Mouse (Mus musculus): ENCODE results near the gene Olfr985. TPM values are rescaled to one million over a fixed set of nuclear protein-coding genes. Genes with fewer than 3 reads are reported as not detected.

Olfr985 gene
- polyA plus RNA-seq, 1 experiment from 2014 or later: not detected

Other genes with a start within 250 kb of the Olfr985 start
- gene Olfr229, start 222.8 kb downstream of the Olfr985 start, polyA plus RNA-seq (2015; fragmentation: Nextera tagmentation; extraction: Ambion mirVana): not detected in 2 replicates
- not detected in 2 replicates for gene Olfr974, start 192.7 kb downstream of the Olfr985 start, polyA plus RNA-seq (2015; fragmentation: Nextera tagmentation; extraction: Ambion mirVana)
- gene Olfr975, start 178.1 kb downstream of the Olfr985 start, polyA plus RNA-seq (2015; fragmentation: Nextera tagmentation; extraction: Ambion mirVana): not detected in 2 replicates
- gene Olfr976, start 169.1 kb downstream of the Olfr985 start, polyA plus RNA-seq (2015; fragmentation: Nextera tagmentation; extraction: Ambion mirVana): not detected in 2 replicates
- gene Olfr978, start 138.1 kb downstream of the Olfr985 start, polyA plus RNA-seq (2015; fragmentation: Nextera tagmentation; extraction: Ambion mirVana): not detected in 2 replicates
- gene Olfr979, start 126.7 kb downstream of the Olfr985 start, polyA plus RNA-seq (2015; fragmentation: Nextera tagmentation; extraction: Ambion mirVana): not detected in 2 replicates
- not detected in 2 replicates for gene Olfr980, start 120.6 kb downstream of the Olfr985 start, polyA plus RNA-seq (2015; fragmentation: Nextera tagmentation; extraction: Ambion mirVana)
- gene Olfr981, start 108.7 kb downstream of the Olfr985 start, polyA plus RNA-seq (2015; fragmentation: Nextera tagmentation; extraction: Ambion mirVana): not detected in 2 replicates
- gene Olfr982, start 56.4 kb downstream of the Olfr985 start, polyA plus RNA-seq (2015; fragmentation: Nextera tagmentation; extraction: Ambion mirVana): not detected in 2 replicates
- not detected in 2 replicates for gene Olfr983, start 36.6 kb downstream of the Olfr985 start, polyA plus RNA-seq (2015; fragmentation: Nextera tagmentation; extraction: Ambion mirVana)
- gene Olfr984, start 16.0 kb downstream of the Olfr985 start, polyA plus RNA-seq (2015; fragmentation: Nextera tagmentation; extraction: Ambion mirVana): not detected in 2 replicates
- not detected in 2 replicates for gene Tmem225, start 17.9 kb upstream of the Olfr985 start, polyA plus RNA-seq (2015; fragmentation: Nextera tagmentation; extraction: Ambion mirVana)
- not detected in 2 replicates for gene Olfr986, start 50.7 kb upstream of the Olfr985 start, polyA plus RNA-seq (2015; fragmentation: Nextera tagmentation; extraction: Ambion mirVana)
- 4.1 TPM in 2 replicates for gene Zfp202, start 62.1 kb upstream of the Olfr985 start, polyA plus RNA-seq (2015; fragmentation: Nextera tagmentation; extraction: Ambion mirVana)
- gene Scn3b, start 139.0 kb upstream of the Olfr985 start, polyA plus RNA-seq (2015; fragmentation: Nextera tagmentation; extraction: Ambion mirVana): 4.5 and 6.2 TPM in 2 replicates

Measured in intestine, embryonic 15.5 days (tissue).